Comparison of ENCODE assay signal across 14 mouse cellular contexts in genomic region chr8:44799513-44799912, GRCm38 (mm10).
"Had no signal": no experiment of that assay in that cellular context is flagged by ENCODE, and none has a peak within 500 bp of the region (broad histone marks: within the 10 kb centered on the region; RNA-seq: fewer than 3 reads in every experiment).

No protein-coding gene starts in this region.

- ATAC-seq: lung, postnatal 0 days; midbrain, embryonic 16.5 days had no signal

- DNase-seq: lung, adult 2 months; lung, postnatal 14 days; lung, postnatal 36 days; midbrain, embryonic 14.5 days; retina, postnatal 1 day; right cerebral cortex, adult 18-20 months; right cerebral cortex, postnatal 25 days; right cerebral cortex, postnatal 4 days; spleen, adult 18-20 months; thymus, adult 18-20 months; thymus, postnatal 14 days; thymus, postnatal 36 days had no signal
